Mouse (Mus musculus) kidney, adult 2 months (tissue): ENCODE data around the gene D630045J12Rik. TPM values are rescaled to one million over a fixed set of nuclear protein-coding genes. Genes with fewer than 3 reads are reported as not detected.

Source experiments
- DNase-seq: peaks from one replicate; pipeline ENCODE4 v3.0.0; 2021
- H3K27ac ChIP-seq: fragments of 200-500 bp; 2 replicates; pipeline ENCODE4 v1.5.1; 2012; ENCODE audit warnings: low read depth, low read length, control low read depth, inconsistent platforms; ENCODE audit not compliant: insufficient read depth
- H3K27me3 ChIP-seq: fragments of 200-500 bp; replicated peaks from 2 replicates; pipeline ENCODE4 v1.6.1; 2012; ENCODE audit warnings: mild to moderate bottlenecking, moderate library complexity, low read length, inconsistent platforms; ENCODE audit not compliant: control insufficient read depth, insufficient read depth
- H3K36me3 ChIP-seq: fragments of 200-500 bp; 2 replicates; pipeline ENCODE4 v1.6.1; 2012; ENCODE audit warnings: mild to moderate bottlenecking, moderate library complexity, low read length, inconsistent platforms; ENCODE audit not compliant: control insufficient read depth, insufficient read depth
- H3K4me1 ChIP-seq: fragments of 200-500 bp; 2 replicates; pipeline ENCODE4 v1.6.1; 2011; ENCODE audit warnings: low read length; ENCODE audit not compliant: control insufficient read depth, insufficient read depth
- H3K4me3 ChIP-seq: fragments of 200-500 bp; 2 replicates; pipeline ENCODE4 v1.5.1; 2011; ENCODE audit warnings: mild to moderate bottlenecking, low read depth, low read length, control low read depth; ENCODE audit not compliant: insufficient read depth
- CTCF ChIP-seq: fragments of 200-500 bp; conservative IDR thresholded peaks from 2 replicates; pipeline ENCODE4 v1.5.1; 2011; ENCODE audit warnings: low read depth, mild to moderate bottlenecking, control low read depth, low read length, moderate library complexity, mixed read lengths; ENCODE audit not compliant: insufficient read depth, insufficient read length
- POLR2A ChIP-seq: fragments of 200-500 bp; IDR thresholded peaks from one replicate; pipeline ENCODE4 v1.6.1; 2011; ENCODE audit warnings: low read depth, low read length, control low read depth
- WGBS: fragments of 180-500 bp; shearing (Covaris S2); methylation state at CpG from one replicate; pipeline ENCODE4 v1.1.7; 2018; 5-methylcytosine and 5-hydroxymethylcytosine counted together
- polyA plus RNA-seq: library from polyadenylated mRNA; depleted of rRNA; stranded (reverse); fragments of >200 nt; gene quantifications from 2 replicates; pipeline ENCODE4 v1.2.3, GENCODE M21; 2012; rRNA removed

D630045J12Rik gene
- polyA plus RNA-seq, 1 experiment, result 31.1 TPM

DNA sequence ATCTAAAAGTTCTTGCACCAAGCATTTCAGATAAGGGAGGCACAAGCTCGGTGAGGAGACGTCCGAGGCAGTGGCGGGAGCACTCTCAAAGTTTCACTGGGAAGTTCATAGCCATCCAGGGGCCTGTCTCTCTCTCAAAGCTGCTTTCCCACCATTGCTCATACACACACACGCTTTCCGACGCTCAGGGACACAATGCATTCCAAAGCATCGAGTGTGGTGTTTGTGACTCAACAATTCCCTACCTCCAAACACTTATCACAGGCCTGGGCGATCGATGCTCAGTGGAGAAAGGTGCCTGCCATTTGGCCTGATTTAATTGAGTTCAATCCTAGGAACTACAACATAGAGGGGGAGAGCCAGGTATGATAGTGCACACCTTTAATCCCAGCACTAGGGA lies 159.1 kb downstream of the D630045J12Rik start:
- no peak for DNase-seq
- 86% methylated on average over 10 of the region's 10 CpGs for WGBS
- Histone ChIP-seq H3K36me3 (peaks cover 7% of the 10 kb centered on the region; the same call in 1 of the 2 replicates), H3K27me3 (no peaks in the 10 kb centered on the region), H3K4me1 (no peaks in the 10 kb centered on the region), H3K4me3 (no peak overlapping the region), H3K27ac (no peak overlapping the region)
- TF ChIP-seq POLR2A (no peak), CTCF (no peak)

DNA sequence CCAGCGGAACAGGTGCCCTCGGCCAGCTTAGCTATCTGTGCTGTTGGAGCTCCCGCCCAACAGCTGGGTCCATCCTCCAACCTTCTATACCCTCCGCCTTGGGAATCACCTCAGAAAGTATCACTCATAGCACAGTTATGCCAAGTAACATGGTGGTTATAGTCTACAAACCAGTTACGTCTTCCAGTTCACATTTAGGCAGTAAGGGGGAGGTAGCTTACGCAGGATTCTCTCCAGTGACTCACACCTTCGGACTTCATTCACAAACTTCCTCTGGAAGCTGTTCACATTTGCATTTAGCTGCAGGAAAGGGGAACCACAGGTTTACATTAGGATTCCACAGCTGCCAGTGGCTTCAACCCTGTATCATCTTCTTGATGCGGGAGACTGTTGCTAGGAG lies 161.3 kb downstream of the D630045J12Rik start:
- WGBS, result 95% methylated on average over 8 of the region's 8 CpGs
- Histone ChIP-seq H3K36me3 (peaks cover 10% of the 10 kb centered on the region), H3K27ac (no peak overlapping the region), H3K27me3 (no peaks in the 10 kb centered on the region), H3K4me1 (no peaks in the 10 kb centered on the region), H3K4me3 (no peak overlapping the region)
- DNase-seq, result no peak
- no peak for TF ChIP-seq CTCF
- TF ChIP-seq POLR2A, result no peak

DNA sequence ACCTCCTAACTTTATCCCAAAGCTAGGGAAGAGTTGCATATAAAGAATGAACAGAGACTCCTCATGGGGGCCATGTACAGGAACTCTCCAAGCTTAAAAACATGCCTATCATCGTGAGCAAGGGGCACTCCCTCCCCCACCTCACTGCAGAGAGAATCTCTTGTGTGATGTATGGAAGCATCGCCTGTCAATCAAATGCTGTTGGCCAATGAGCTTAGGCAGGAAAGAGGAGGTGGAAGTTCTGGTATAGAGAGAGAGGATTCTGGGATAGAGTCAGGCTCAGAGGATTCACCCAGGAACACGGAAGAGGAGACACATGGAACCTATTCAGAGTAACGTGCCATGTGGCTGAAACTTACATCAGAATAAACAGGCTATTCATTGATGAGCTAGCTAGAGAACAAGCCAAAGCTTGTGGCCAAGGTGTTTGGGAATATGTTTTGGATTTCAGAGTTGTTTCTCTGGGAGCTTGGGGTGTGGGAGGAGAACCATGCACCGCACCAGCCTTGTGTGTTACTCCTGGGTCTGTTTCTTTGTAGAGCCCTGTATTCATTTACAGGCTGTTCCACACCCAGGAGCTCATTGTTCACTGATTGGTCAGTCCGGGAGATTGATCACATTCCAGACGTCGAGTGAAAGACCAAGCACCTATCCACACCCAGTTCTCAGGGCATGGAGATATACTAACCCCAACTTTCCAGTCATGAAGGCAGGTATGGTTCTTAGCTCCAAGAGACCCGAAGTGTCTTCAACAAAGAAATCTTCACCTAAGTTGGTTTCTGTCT lies 166.4 kb downstream of the D630045J12Rik start:
- 72% methylated on average over 9 of the region's 9 CpGs for WGBS
- Histone ChIP-seq H3K36me3 (peaks cover 13% of the 10 kb centered on the region), H3K27ac (no peak overlapping the region), H3K27me3 (no peaks in the 10 kb centered on the region), H3K4me1 (no peaks in the 10 kb centered on the region; the same call in 1 of the 2 replicates), H3K4me3 (no peak overlapping the region)
- no peak for DNase-seq
- TF ChIP-seq POLR2A (no peak), CTCF (no peak)

DNA sequence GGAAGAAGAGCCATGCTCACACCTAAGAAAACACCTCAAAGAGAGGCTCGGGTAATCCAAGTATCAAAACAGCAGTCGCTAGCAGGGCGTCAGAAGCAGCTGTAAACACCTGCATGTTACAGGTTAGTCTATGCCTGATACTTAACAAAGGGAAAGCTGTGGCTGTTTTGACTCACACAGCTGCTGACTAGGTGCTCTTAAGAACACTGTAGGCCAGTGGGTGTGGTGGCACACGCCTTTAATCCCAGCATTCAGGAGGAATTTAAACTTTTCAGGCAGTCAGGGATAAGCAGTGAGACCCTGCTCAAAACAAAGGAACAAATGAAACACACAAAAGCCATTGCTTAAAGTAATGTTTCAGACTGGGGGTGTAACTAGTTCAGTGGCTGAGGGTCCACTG lies 170.6 kb downstream of the D630045J12Rik start:
- Histone ChIP-seq H3K36me3 (peaks cover 16% of the 10 kb centered on the region), H3K27ac (no peak overlapping the region), H3K4me1 (peaks cover 8% of the 10 kb centered on the region; the same call in 1 of the 2 replicates), H3K27me3 (no peaks in the 10 kb centered on the region), H3K4me3 (no peak overlapping the region)
- 64% methylated on average over 4 of the region's 4 CpGs for WGBS
- no peak for TF ChIP-seq CTCF
- no peak for TF ChIP-seq POLR2A
- no peak for DNase-seq

DNA sequence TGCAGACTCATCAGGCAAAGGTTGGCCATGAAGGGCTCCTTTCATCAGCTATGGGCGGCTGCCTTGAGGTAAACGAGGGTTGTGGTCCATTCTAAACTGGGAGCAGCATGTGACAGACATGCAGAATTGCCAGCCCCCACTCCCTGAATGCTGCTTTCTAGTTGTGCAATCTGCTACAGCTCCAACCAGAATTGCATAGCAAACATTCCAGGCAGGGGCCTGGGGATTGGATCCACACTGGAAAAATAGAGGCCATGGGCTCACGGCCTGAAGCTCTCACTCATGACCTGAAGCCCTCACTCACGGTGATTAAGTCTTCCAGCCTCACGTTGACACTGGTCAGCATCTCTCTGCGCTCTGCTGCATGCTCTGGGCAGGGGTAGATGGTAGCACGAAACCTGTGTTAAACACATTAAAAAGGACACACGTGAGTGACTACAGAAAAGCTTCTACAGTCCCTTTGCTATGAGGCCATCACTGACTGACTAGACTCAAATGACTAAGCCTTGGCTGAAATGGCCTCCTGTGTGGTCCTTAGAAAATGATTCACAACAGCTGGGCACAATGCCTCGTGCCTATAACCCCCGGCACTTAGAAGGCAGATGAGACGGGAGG lies 172.0 kb downstream of the D630045J12Rik start:
- TF ChIP-seq CTCF (no peak), POLR2A (no peak)
- Histone ChIP-seq H3K36me3 (peaks cover 15% of the 10 kb centered on the region), H3K27me3 (no peaks in the 10 kb centered on the region), H3K4me1 (peaks cover 8% of the 10 kb centered on the region; the same call in 1 of the 2 replicates), H3K27ac (peak overlapping the region; percentile 21; the same call in 1 of the 2 replicates), H3K4me3 (no peak overlapping the region)
- 31% methylated on average over 11 of the region's 11 CpGs for WGBS
- peak; percentile 58 for DNase-seq

DNA sequence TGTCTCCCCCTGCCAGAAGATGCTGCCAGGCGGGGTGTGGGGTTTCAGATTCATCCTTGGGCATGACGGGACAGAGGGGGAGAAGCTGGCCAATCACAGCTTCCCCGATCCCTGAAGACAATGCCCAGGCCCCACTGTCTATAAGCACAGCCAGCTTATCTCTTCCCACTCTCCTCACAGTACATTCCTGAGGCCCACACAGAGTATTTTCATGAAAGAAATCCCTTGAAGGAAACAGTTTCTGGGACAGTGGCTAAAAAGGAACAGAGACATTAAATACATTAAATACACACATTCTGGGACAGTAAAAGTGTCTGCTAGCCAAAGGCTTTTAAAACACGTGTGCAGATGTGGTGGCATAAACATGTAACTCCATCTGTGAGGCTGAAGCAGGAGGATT lies 173.4 kb downstream of the D630045J12Rik start:
- H3K36me3 ChIP-seq, result peaks cover 18% of the 10 kb centered on the region
- no peaks in the 10 kb centered on the region for H3K27me3 ChIP-seq
- no peak for DNase-seq
- H3K4me3 ChIP-seq, result no peak overlapping the region
- H3K4me1 ChIP-seq, result peaks cover 8% of the 10 kb centered on the region; the same call in 1 of the 2 replicates
- H3K27ac ChIP-seq, result no peak overlapping the region
- WGBS, result 85% methylated on average over 4 of the region's 4 CpGs
- no peak for TF ChIP-seq POLR2A
- no peak for TF ChIP-seq CTCF

DNA sequence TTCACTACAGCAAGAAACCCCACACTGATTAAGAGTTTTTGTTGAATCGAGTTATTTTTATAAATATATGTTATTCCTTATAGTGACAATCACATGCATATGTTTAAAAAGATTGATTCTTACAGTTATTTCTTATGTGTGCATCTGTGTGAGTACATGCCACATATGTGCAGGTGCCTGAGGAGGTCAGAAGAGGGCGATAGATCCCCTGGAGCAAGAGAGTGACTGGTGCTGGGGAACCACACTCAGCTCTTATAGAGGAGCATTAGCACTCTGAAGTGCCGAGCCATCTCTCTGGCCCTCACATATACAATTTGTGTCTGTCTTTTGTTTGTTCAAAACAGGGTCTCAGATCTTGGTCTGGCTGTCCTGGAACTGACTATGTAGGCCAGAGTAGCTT lies 180.2 kb downstream of the D630045J12Rik start:
- Histone ChIP-seq H3K36me3 (peaks cover 13% of the 10 kb centered on the region), H3K27ac (no peak overlapping the region), H3K4me3 (no peak overlapping the region), H3K27me3 (no peaks in the 10 kb centered on the region), H3K4me1 (peaks cover 10% of the 10 kb centered on the region)
- 93% methylated on average over 3 of the region's 3 CpGs for WGBS
- TF ChIP-seq CTCF, result no peak
- TF ChIP-seq POLR2A, result no peak
- DNase-seq, result no peak

Other genes starting within 250 kb of the D630045J12Rik start
- gene Svopl, start 207.0 kb downstream of the D630045J12Rik start, polyA plus RNA-seq, result 13.5 and 14.3 TPM in 2 replicates
- 240 and 279 TPM in 2 replicates for gene Tmem213, start 144.8 kb downstream of the D630045J12Rik start, polyA plus RNA-seq
- 259 and 302 TPM in 2 replicates for gene Atp6v0a4, start 129.4 kb downstream of the D630045J12Rik start, polyA plus RNA-seq
- 1.6 and 1.9 TPM in 2 replicates for gene Zc3hav1l, start 45.2 kb upstream of the D630045J12Rik start, polyA plus RNA-seq
- gene Zc3hav1, start 100.6 kb upstream of the D630045J12Rik start, polyA plus RNA-seq, result 9.7 and 12.2 TPM in 2 replicates
- gene Ttc26, start 127.5 kb upstream of the D630045J12Rik start, polyA plus RNA-seq, result 2.1 and 2.4 TPM in 2 replicates
- gene Ubn2, start 179.9 kb upstream of the D630045J12Rik start, polyA plus RNA-seq, result 6.0 and 7.0 TPM in 2 replicates